In the genomic region with DNA sequence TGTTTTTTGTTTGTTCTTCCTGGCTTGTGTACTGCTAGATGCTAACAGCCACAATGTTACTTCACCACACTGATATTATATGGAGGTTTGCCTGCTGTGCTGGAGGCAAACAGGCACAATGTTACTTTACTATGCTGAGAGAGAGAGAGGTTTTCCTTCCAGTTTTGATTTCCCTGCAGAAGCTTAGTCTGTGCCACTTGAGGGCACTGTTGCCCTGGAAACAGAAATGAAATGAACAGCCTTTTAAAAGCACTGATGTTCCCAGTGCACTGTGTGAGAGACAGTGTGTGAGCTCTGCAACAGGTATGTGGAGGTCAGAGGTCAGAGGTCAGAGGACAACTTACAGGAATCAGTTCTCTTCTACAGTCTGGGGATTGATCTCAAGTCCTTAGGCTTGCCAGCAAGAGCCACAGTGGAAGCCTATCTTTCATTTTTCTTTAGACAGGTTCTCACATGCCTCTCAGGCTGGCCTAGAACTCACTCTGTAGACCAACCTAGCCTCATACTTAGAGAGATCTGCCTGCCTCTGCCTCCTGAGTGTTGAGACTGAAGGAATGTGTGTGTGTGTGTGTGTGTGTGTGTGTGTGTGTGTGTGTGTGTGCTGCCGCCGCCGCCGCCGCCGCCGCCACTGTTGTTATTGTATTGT, we compare ENCODE assay signal across 9 mouse cellular contexts. TPM values are rescaled to one million over a fixed set of nuclear protein-coding genes. Genes with fewer than 3 reads are reported as not detected.
DNase-seq lines count a peak whose midpoint lies in the region; ATAC-seq lines count a peak whose summit lies in the region.
"Had no signal": no experiment of that assay in that cellular context is flagged by ENCODE, and none has a peak within 500 bp of the region (broad histone marks: within the 10 kb centered on the region; RNA-seq: fewer than 3 reads in every experiment).

No protein-coding gene starts in this region.

- H3K9me3 ChIP-seq in lung, embryonic 15.5 days, result no peaks in the 10 kb centered on the region
- H3K9me3 ChIP-seq: megakaryocyte, embryonic 14.5 days had no signal

- ATAC-seq in lung, embryonic 15.5 days (ENCODE audit: borderline replicate concordance, extremely low read depth, low FRiP score, low TSS enrichment), result peak; percentile 20; the same call in 1 of the 2 replicates

- H3K36me3 ChIP-seq in lung, embryonic 15.5 days, result no peaks in the 10 kb centered on the region

- intact Hi-C loops in heart, postnatal 14 days (cut with DNase I), result loop anchor here (5.0 kb wide), 1 partner anchor 112 kb away; no protein-coding TSS in a partner anchor

- no peak overlapping the region for H3K4me3 ChIP-seq in lung, embryonic 15.5 days
- H3K4me3 ChIP-seq: megakaryocyte, embryonic 14.5 days had no signal

- 97% methylated on average over 6 of the region's 7 CpGs for WGBS in lung, embryonic 15.5 days

- no peak overlapping the region for H3K27ac ChIP-seq in lung, embryonic 15.5 days

- peak; percentile 17 for DNase-seq in gastrocnemius, adult 18-20 months (ENCODE audit: low spot score)
- DNase-seq in gastrocnemius, adult 8-10 months (ENCODE audit: low spot score in 2 of 2), result no peak
- peak; percentile 37 to 40 for DNase-seq in adrenal gland, adult 18-20 months (ENCODE audit: low spot score in 2 of 2)
- peak; percentile 78 for DNase-seq in embryo, embryonic 11 days
- DNase-seq in heart, postnatal 14 days, result peak; percentile 50 to 70
- DNase-seq in layer of hippocampus, adult 18-20 months (ENCODE audit: low spot score in 2 of 2), result peak; percentile 17 to 61
- DNase-seq in retina, postnatal 7 days (ENCODE audit: low read depth, low spot score), result peak; percentile 39

- H3K4me2 ChIP-seq in lung, embryonic 15.5 days, result no peak overlapping the region

- no peak overlapping the region for H3K9ac ChIP-seq in lung, embryonic 15.5 days

- H3K27me3 ChIP-seq in lung, embryonic 15.5 days, result no peaks in the 10 kb centered on the region

- H3K4me1 ChIP-seq in lung, embryonic 15.5 days, result no peaks in the 10 kb centered on the region

RNA-seq across cellular contexts. Expression of a gene that starts 9.4 kb away (rescaled TPM):
- 1 to 10 TPM; 1.6 to 2.6 TPM for total RNA-seq in gastrocnemius, adult 18-20 months (2021)
- 1 to 10 TPM; 1.4 to 2.7 (median 2.3) TPM for total RNA-seq in gastrocnemius, adult 8-10 months (2022)
- total RNA-seq in adrenal gland, adult 18-20 months (2021), result 1 to 10 TPM; 2.8 to 3.6 TPM
- total RNA-seq in heart, postnatal 14 days (2021), result 1 to 10 TPM; 3.7 to 4.7 TPM
- total RNA-seq in layer of hippocampus, adult 18-20 months (2021), result 1 to 10 TPM; 5.4 to 6.3 TPM
- 7.6 TPM in 2 replicates for polyA plus RNA-seq in lung, embryonic 15.5 days (2015; fragmentation: Nextera tagmentation; extraction: Ambion mirVana)

RNA-seq across cellular contexts. Expression of a gene that starts 17.1 kb away (rescaled TPM):
- not detected for total RNA-seq in gastrocnemius, adult 18-20 months (2021)
- total RNA-seq in gastrocnemius, adult 8-10 months (2022), result under 1 TPM in 2 of 4 experiments, not detected in 2; 0.22 to 0.25 TPM
- total RNA-seq in adrenal gland, adult 18-20 months (2021), result 1 to 10 TPM in 1 of 2 experiments, under 1 TPM in 1; 0.76 to 2.0 TPM
- under 1 TPM; 0.29 to 0.39 TPM for total RNA-seq in heart, postnatal 14 days (2021)
- total RNA-seq in layer of hippocampus, adult 18-20 months (2021), result 1 to 10 TPM; 2.3 to 3.0 TPM
- 1.2 and 1.3 TPM in 2 replicates for polyA plus RNA-seq in lung, embryonic 15.5 days (2015; fragmentation: Nextera tagmentation; extraction: Ambion mirVana)

RNA-seq across cellular contexts. Expression of a gene that starts 57.5 kb away (rescaled TPM):
- total RNA-seq in gastrocnemius, adult 18-20 months (2021), result not detected
- total RNA-seq in gastrocnemius, adult 8-10 months (2022), result not detected
- total RNA-seq in adrenal gland, adult 18-20 months (2021), result under 1 TPM in 1 of 2 experiments, not detected in 1; 0.36 TPM
- total RNA-seq in heart, postnatal 14 days (2021), result under 1 TPM in 1 of 2 experiments, not detected in 1; 0.44 TPM
- total RNA-seq in layer of hippocampus, adult 18-20 months (2021), result under 1 TPM in 1 of 2 experiments, not detected in 1; 0.28 TPM
- 0.11 and 0.57 TPM in 2 replicates for polyA plus RNA-seq in lung, embryonic 15.5 days (2015; fragmentation: Nextera tagmentation; extraction: Ambion mirVana)

Comparison
In these comparisons a context has a peak if more than half of its experiments do, and no peak if none do; other contexts are left out.
1. DNase-seq: peak in gastrocnemius, adult 18-20 months (single experiment), adrenal gland, adult 18-20 months (2 of 2), embryo, embryonic 11 days (single experiment), heart, postnatal 14 days (2 of 2), layer of hippocampus, adult 18-20 months (2 of 2) and retina, postnatal 7 days (single experiment); none in gastrocnemius, adult 8-10 months (0 of 2).